Mouse (Mus musculus) T-helper 2 cell (primary cell): ENCODE data around the gene Ccdc120.

Source experiments
- in situ Hi-C: fragments of 300-600 bp; cut with MboI, MseI; formaldehyde crosslinking; loops from one replicate; pipeline ENCODE4 v1.15.1; 2025; ENCODE audit warnings: high pct_unique_total_duplicates

Gene Ccdc120

GRCm38 (mm10) chrX:7750432-7751116, at the start of gene Ccdc120:
Gene Ccdc120 (minus strand): TSS chrX:7750905.
- in situ Hi-C loops = no loop called here

GRCm38 (mm10) chrX:7797327-7797726, 46.6 kb upstream of the Ccdc120 start:
- in situ Hi-C loops = no loop called here

GRCm38 (mm10) chrX:7795016-7795415, 44.3 kb upstream of the Ccdc120 start:
- in situ Hi-C loops = no loop called here

GRCm38 (mm10) chrX:7793361-7793760, 42.7 kb upstream of the Ccdc120 start:
- in situ Hi-C loops = no loop called here

GRCm38 (mm10) chrX:7790309-7790708, 39.6 kb upstream of the Ccdc120 start:
- in situ Hi-C loops = no loop called here

- in situ Hi-C loops = no loop called here
These were observed 38.9 kb upstream of the Ccdc120 start, which contains the start of gene Gripap1 for GRCm38 (mm10) chrX:7789542-7790136. Gene Gripap1 (plus strand): TSS chrX:7789765.

GRCm38 (mm10) chrX:7782603-7783092, 31.9 kb upstream of the Ccdc120 start:
- in situ Hi-C loops = no loop called here

- in situ Hi-C loops = no loop called here
These were observed 28.6 kb upstream of the Ccdc120 start for GRCm38 (mm10) chrX:7779294-7779693.

GRCm38 (mm10) chrX:7778450-7779244, 27.9 kb upstream of the Ccdc120 start:
- in situ Hi-C loops = no loop called here

GRCm38 (mm10) chrX:7776329-7777082, 25.8 kb upstream of the Ccdc120 start:
- in situ Hi-C loops = no loop called here

GRCm38 (mm10) chrX:7775501-7776205, 24.9 kb upstream of the Ccdc120 start:
- in situ Hi-C loops = no loop called here

GRCm38 (mm10) chrX:7772766-7773165, 22.1 kb upstream of the Ccdc120 start:
- in situ Hi-C loops = no loop called here

- in situ Hi-C loops = no loop called here
These were observed 18.8 kb upstream of the Ccdc120 start for GRCm38 (mm10) chrX:7769302-7770017.

GRCm38 (mm10) chrX:7765764-7766163, 15.1 kb upstream of the Ccdc120 start:
- in situ Hi-C loops = no loop called here

GRCm38 (mm10) chrX:7765281-7765670, 14.6 kb upstream of the Ccdc120 start:
- in situ Hi-C loops = no loop called here

- in situ Hi-C loops = no loop called here
These were observed 14.1 kb upstream of the Ccdc120 start for GRCm38 (mm10) chrX:7764657-7765280.

- in situ Hi-C loops = no loop called here
These were observed 13.1 kb upstream of the Ccdc120 start for GRCm38 (mm10) chrX:7763631-7764393.

- in situ Hi-C loops = no loop called here
These were observed 12.2 kb upstream of the Ccdc120 start for GRCm38 (mm10) chrX:7762921-7763197.

- in situ Hi-C loops = no loop called here
These were observed 11.6 kb upstream of the Ccdc120 start, which contains the start of gene Tfe3 for GRCm38 (mm10) chrX:7762137-7762920. Gene Tfe3 (plus strand): TSS chrX:7762560.
